Mouse (Mus musculus) liver, postnatal 0 days (tissue): ENCODE measurements around the gene Vmn2r30. TPM values are rescaled to one million over a fixed set of nuclear protein-coding genes. Genes with fewer than 3 reads are reported as not detected.
A peak's percentile ranks its signal among the peaks of the same experiment; 100 is the strongest.
"Not testable (repeated sequence)": the region's sequence is repeated elsewhere in the genome, so short reads cannot be mapped to it uniquely, and the experiment has no call there.

Source experiments
- ATAC-seq: fragments of 200-750 bp; cut with Nextera tagmentation; 2 replicates; pipeline ENCODE4 v1.8.0; 2017; ENCODE audit warnings: mild to moderate bottlenecking, moderate library complexity
- DNase-seq: peaks from one replicate; pipeline ENCODE4 v3.0.0-alpha.2; 2016
- H3K27ac ChIP-seq: fragments of 300-500 bp; sonication (generic); 2 replicates; pipeline ENCODE4 v1.5.1; 2014; ENCODE audit warnings: antibody characterized with exemption, moderate library complexity, mild to moderate bottlenecking, low read depth
- H3K27me3 ChIP-seq: fragments of 300-500 bp; sonication (generic); 2 replicates; pipeline ENCODE4 v1.6.1; 2014; ENCODE audit warnings: low read length, control low read depth, mixed read lengths; ENCODE audit not compliant: insufficient read depth
- H3K36me3 ChIP-seq: fragments of 300-500 bp; sonication (generic); replicated peaks from 2 replicates; pipeline ENCODE4 v1.6.1; 2014; ENCODE audit warnings: mild to moderate bottlenecking, control low read depth, low read length, moderate library complexity, mixed read lengths; ENCODE audit not compliant: insufficient read depth
- H3K4me1 ChIP-seq: fragments of 300-500 bp; sonication (generic); 2 replicates; pipeline ENCODE4 v1.6.1; 2014; ENCODE audit warnings: antibody characterized with exemption, mild to moderate bottlenecking, control low read depth; ENCODE audit not compliant: insufficient read depth
- H3K4me2 ChIP-seq: fragments of 300-500 bp; sonication (generic); 2 replicates; pipeline ENCODE4 v1.6.1; 2014; ENCODE audit warnings: low read depth, mild to moderate bottlenecking, low read length, moderate library complexity, mixed read lengths
- H3K4me3 ChIP-seq: fragments of 300-500 bp; sonication (generic); 2 replicates; pipeline ENCODE4 v1.5.1; 2014; ENCODE audit warnings: low read depth, low read length
- H3K9ac ChIP-seq: fragments of 300-500 bp; sonication (generic); replicated peaks from 2 replicates; pipeline ENCODE4 v1.6.1; 2014; ENCODE audit warnings: mild to moderate bottlenecking, moderate library complexity
- H3K9me3 ChIP-seq: fragments of 300-500 bp; sonication (generic); 2 replicates; pipeline ENCODE4 v1.6.1; 2016; ENCODE audit warnings: mild to moderate bottlenecking, control low read depth, low read length, mixed read lengths
- CTCF ChIP-seq: sonication (generic); IDR thresholded peaks from 2 replicates; pipeline ENCODE4 v1.5.1; 2016; ENCODE audit warnings: antibody characterized with exemption, low read depth
- EP300 ChIP-seq: IDR thresholded peaks from 2 replicates; pipeline ENCODE4 v1.6.1; 2016; ENCODE audit warnings: antibody characterized with exemption, low read depth, mild to moderate bottlenecking
- WGBS: fragments of 180-500 bp; shearing (Covaris S2); extraction: QIAGEN DNeasy Blood & Tissue Kit; methylation state at CpG from one replicate; pipeline ENCODE4 v1.1.7; 2014; ENCODE audit not compliant: insufficient replicate concordance; 5-methylcytosine and 5-hydroxymethylcytosine counted together
- microRNA-seq: library from miRNA; unstranded; fragments of <30 nt; microRNA quantifications from one replicate; pipeline ENCODE4, GENCODE M21; 2016
- polyA plus RNA-seq: library from polyadenylated mRNA; unstranded; fragments of >200 nt; fragmentation: Nextera tagmentation; extraction: Ambion mirVana; gene quantifications from 2 replicates; pipeline ENCODE4 v1.2.1, GENCODE M21; 2015

The Vmn2r30 gene
- polyA plus RNA-seq, result not detected in 2 replicates

- not testable (repeated sequence) for H3K4me3 ChIP-seq, H3K4me2 ChIP-seq, H3K9ac ChIP-seq, ATAC-seq, DNase-seq, H3K36me3 ChIP-seq, H3K27ac ChIP-seq, H3K9me3 ChIP-seq, H3K4me1 ChIP-seq, H3K27me3 ChIP-seq
- WGBS, result no CpG with 5 or more reads among the region's 1 CpGs
Observed at GRCm38 (mm10) chr7:7337509-7337908, at the start of gene Vmn2r30. Vmn2r30 (minus strand) TSS chr7:7337609.

GRCm38 (mm10) chr7:7374431-7374830 is 37.0 kb upstream of the Vmn2r30 start, which contains the start of gene Gm45783:
Gm45783 (minus strand) TSS chr7:7374573.
- H3K9ac ChIP-seq, H3K27ac ChIP-seq, H3K4me3 ChIP-seq, DNase-seq, H3K4me1 ChIP-seq, ATAC-seq, H3K9me3 ChIP-seq, H3K4me2 ChIP-seq, H3K27me3 ChIP-seq, H3K36me3 ChIP-seq: not testable (repeated sequence)
- 47% methylated on average over 12 of the region's 12 CpGs for WGBS

- no peak overlapping the region for H3K4me3 ChIP-seq
- ATAC-seq (no peak), DNase-seq (peak; percentile 49)
- TF ChIP-seq CTCF (peak; percentile 68), EP300 (no peak)
- H3K4me1 ChIP-seq, result peaks cover 5% of the 10 kb centered on the region; the same call in 1 of the 2 replicates
- no peaks in the 10 kb centered on the region for H3K9me3 ChIP-seq
- 0 out of 2 replicates have a peak, but pooled peaks cover 10% of the 10 kb centered on the region for H3K27me3 ChIP-seq
- no peak overlapping the region for H3K9ac ChIP-seq
- H3K4me2 ChIP-seq, result no peak overlapping the region
- 74% methylated on average over 16 of the region's 16 CpGs for WGBS
- H3K36me3 ChIP-seq, result peaks cover 31% of the 10 kb centered on the region
- no peak overlapping the region for H3K27ac ChIP-seq
Observed at GRCm38 (mm10) chr7:7295595-7295994, 41.8 kb downstream of the Vmn2r30 start.

GRCm38 (mm10) chr7:7281383-7281782 is 56.0 kb downstream of the Vmn2r30 start:
- Histone ChIP-seq H3K27ac (no peak overlapping the region), H3K4me2 (no peak overlapping the region), H3K4me3 (no peak overlapping the region), H3K36me3 (peaks cover 10% of the 10 kb centered on the region), H3K27me3 (no peaks in the 10 kb centered on the region), H3K9ac (no peak overlapping the region), H3K9me3 (no peaks in the 10 kb centered on the region; the same call in 1 of the 2 replicates), H3K4me1 (no peaks in the 10 kb centered on the region)
- TF ChIP-seq CTCF (no peak), EP300 (no peak)
- DNase-seq (peak; percentile 16), ATAC-seq (no peak)
- 18% methylated on average over 1 of the region's 1 CpGs for WGBS

GRCm38 (mm10) chr7:7277966-7278567 is 59.3 kb downstream of the Vmn2r30 start, which contains the start of gene Gm45844:
Gm45844 (minus strand) TSS chr7:7278289.
- H3K4me1 ChIP-seq, H3K9me3 ChIP-seq, H3K27me3 ChIP-seq, H3K36me3 ChIP-seq: not testable (repeated sequence)
- ATAC-seq, result peak; percentile 97
- peak within 1 kb of the TSS; percentile 7; the same call in 1 of the 2 replicates for H3K27ac ChIP-seq
- TF ChIP-seq EP300, result peak; percentile 46; the same call in 1 of the 2 replicates
- TF ChIP-seq CTCF, result peak; percentile 94
- peak within 1 kb of the TSS; percentile 44; the same call in 1 of the 2 replicates for H3K4me2 ChIP-seq
- peak; percentile 82 for DNase-seq
- peak within 1 kb of the TSS; percentile 44 for H3K4me3 ChIP-seq
- WGBS, result 36% methylated on average over 45 of the region's 45 CpGs
- 0 out of 2 replicates have a peak within 1 kb of the TSS, but pooled peaks have one; percentile 3 for H3K9ac ChIP-seq

GRCm38 (mm10) chr7:7277556-7277955 is 59.9 kb downstream of the Vmn2r30 start:
- not testable (repeated sequence) for H3K4me1 ChIP-seq, H3K27me3 ChIP-seq, H3K36me3 ChIP-seq, H3K9me3 ChIP-seq
- 60% methylated on average over 24 of the region's 24 CpGs for WGBS
- Histone ChIP-seq H3K4me3 (peak overlapping the region; percentile 44), H3K4me2 (peak overlapping the region; percentile 44; the same call in 1 of the 2 replicates), H3K27ac (0 out of 2 replicates have a peak overlapping the region, but pooled peaks have one; percentile 7), H3K9ac (0 out of 2 replicates have a peak overlapping the region, but pooled peaks have one; percentile 3)
- peak; percentile 28 for DNase-seq
- peak; percentile 61 for ATAC-seq

Small RNA genes within 50 kb of the gene (microRNA-seq; reads per million reads assigned to microRNA genes)
- not detected for gene Mir5620

Other genes starting within 250 kb of the Vmn2r30 start
- gene Zfp954, start 216.1 kb downstream of the Vmn2r30 start, polyA plus RNA-seq, result 3.1 and 3.5 TPM in 2 replicates
- 0.20 and 0.27 TPM in 2 replicates for gene Zfp773, start 200.9 kb downstream of the Vmn2r30 start, polyA plus RNA-seq
- 0.27 and 0.29 TPM in 2 replicates for gene Zfp418, start 166.3 kb downstream of the Vmn2r30 start, polyA plus RNA-seq
- 0.94 and 1.0 TPM in 2 replicates for gene Zfp772, start 127.6 kb downstream of the Vmn2r30 start, polyA plus RNA-seq
- 0.12 TPM in 1 of 2 replicates, not detected in the other for gene Vmn2r29, start 90.3 kb downstream of the Vmn2r30 start, polyA plus RNA-seq
- 0.36 and 0.82 TPM in 2 replicates for gene Gm45844, start 59.3 kb downstream of the Vmn2r30 start, polyA plus RNA-seq
- gene Clcn4, start 36.8 kb downstream of the Vmn2r30 start, polyA plus RNA-seq, result 13.3 and 16.3 TPM in 2 replicates
- not detected in 2 replicates for gene Gm45783, start 37.0 kb upstream of the Vmn2r30 start, polyA plus RNA-seq
- gene Vmn2r31, start 62.1 kb upstream of the Vmn2r30 start, polyA plus RNA-seq, result not detected in 2 replicates
- not detected in 2 replicates for gene Vmn2r32, start 142.4 kb upstream of the Vmn2r30 start, polyA plus RNA-seq
- gene Vmn2r33, start 229.2 kb upstream of the Vmn2r30 start, polyA plus RNA-seq, result not detected in 2 replicates